Mouse (Mus musculus): ENCODE measurements around the gene Map2k7. TPM values are rescaled to one million over a fixed set of nuclear protein-coding genes. Genes with fewer than 3 reads are reported as not detected.

Gene Map2k7
- 10 to 100 TPM; 68.9 to 69.9 TPM for total RNA-seq (2021)

DNA sequence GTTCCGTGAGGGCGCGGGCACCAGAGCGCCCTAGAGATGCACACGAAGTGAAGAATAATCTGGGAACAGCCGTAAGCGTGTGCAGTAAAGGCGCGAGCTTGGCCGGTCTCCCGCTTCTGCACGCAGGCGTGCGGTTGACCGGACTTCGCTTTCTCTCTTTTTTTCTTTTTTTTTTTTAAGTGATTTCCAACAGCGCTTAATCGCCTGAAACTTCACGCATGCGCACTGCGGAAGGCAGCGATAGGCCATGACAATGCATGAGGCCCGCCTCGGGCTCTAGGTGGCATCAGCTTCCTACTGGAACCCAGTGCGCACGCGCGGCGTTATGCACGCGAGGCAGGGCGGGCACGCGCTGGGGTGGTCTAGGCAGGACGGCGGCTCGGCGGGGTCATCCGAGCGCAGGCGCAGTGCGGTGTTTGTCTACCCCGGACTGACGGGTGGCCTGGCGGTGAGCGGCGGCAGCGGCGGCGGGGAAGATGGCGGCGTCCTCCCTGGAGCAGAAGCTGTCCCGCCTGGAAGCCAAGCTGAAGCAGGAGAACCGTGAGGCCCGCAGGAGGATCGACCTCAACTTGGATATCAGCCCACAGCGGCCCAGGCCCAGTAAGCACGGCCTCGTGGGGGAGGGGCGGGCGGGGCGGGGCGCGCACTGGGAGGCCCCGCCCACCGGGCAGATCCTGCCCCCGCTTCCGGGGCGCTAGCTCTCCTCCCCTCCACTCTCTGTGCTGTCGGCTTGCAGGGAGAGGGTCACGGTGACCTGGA is at the start of gene Map2k7, which contains the start of gene Gm49320:
Gene Map2k7 (plus strand): TSS at position 307 of the 759 bp plus-strand sequence.
Gene Gm49320 (plus strand): TSS at position 432 of the 759 bp plus-strand sequence.
- intact Hi-C loops (cut with DNase I) = loop anchor here (2.0 to 5.0 kb wide), 2 partner anchors 14 to 254 kb away; partner anchors contain the start of genes Cers4 and Snapc2
- peak; percentile 100 for DNase-seq (ENCODE audit: low spot score)

GRCm38 (mm10) chr8:4189031-4189722 is 49.4 kb upstream of the Map2k7 start:
- intact Hi-C loops (cut with DNase I) = no loop called here
- DNase-seq (ENCODE audit: low spot score) = no peak

DNA sequence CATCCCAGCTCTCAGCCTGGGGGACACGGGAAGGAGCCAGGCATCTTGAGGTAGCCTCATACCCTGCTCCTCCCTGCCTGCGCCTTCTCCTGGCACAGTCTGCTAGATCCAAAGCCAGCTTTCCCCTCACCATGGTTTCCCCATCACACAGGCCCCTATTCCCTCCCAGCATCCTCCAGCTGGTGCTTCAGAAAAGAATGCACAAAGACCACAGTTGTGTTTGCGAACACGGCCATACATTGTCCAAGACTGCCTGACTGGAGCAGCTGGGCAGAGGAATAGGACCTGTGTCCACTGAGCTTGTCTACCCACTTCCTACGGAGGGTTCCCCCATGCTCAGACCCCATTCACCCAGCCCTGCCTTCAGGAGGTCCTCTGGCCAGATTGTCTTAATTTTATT is 46.2 kb upstream of the Map2k7 start:
- intact Hi-C loops (cut with DNase I) = loop anchor here (5.0 kb wide), 3 partner anchors 65 to 180 kb away; partner anchors contain the start of gene Ctxn1
- DNase-seq (ENCODE audit: low spot score) = no peak

- intact Hi-C loops (cut with DNase I) = loop anchor here (5.0 kb wide), 3 partner anchors 64 to 179 kb away; partner anchors contain the start of gene Ctxn1
- peak; percentile 58 for DNase-seq (ENCODE audit: low spot score)
These were observed 45.5 kb upstream of the Map2k7 start for GRCm38 (mm10) chr8:4192807-4193587.

DNA sequence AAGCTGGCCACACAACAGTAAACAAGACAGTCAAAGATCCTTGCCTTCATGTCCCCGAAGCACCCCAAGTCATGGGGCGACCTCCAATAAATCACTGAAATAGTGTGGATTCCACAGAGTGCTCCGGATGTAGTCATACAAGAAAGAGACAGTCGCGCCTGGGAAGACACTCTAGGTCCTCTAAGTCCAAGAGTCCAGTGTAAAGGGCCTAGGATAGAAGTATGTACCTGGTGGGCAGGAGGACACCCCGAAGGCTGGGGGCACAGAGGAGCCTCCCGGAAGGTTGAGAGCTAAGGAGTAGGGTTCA is 45.0 kb upstream of the Map2k7 start:
- DNase-seq (ENCODE audit: low spot score) = no peak
- intact Hi-C loops (cut with DNase I) = loop anchor here (5.0 kb wide), 3 partner anchors 64 to 179 kb away; partner anchors contain the start of gene Ctxn1

DNA sequence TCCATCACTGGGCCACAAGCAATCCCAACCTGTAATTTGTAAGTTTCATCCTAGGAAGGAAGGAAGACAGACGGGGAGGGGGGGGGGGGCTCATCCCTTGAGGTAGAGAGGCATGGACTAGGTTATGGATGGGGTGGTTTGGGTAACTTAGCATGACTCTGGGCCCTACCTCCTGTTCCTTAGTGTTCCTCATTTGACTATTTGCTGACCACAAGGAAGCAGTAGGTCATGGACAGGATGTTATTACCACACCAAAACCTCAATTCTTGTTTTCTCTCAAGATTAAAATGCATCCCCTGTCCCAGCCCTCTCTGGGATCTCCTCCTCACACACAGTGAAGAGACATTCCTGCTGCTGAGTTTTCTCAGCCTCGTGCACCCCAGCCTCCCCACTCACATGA is 37.2 kb upstream of the Map2k7 start:
- DNase-seq (ENCODE audit: low spot score) = no peak
- intact Hi-C loops (cut with DNase I) = no loop called here

- intact Hi-C loops (cut with DNase I) = no loop called here
These were observed 33.1 kb upstream of the Map2k7 start for GRCm38 (mm10) chr8:4205246-4206123.

DNA sequence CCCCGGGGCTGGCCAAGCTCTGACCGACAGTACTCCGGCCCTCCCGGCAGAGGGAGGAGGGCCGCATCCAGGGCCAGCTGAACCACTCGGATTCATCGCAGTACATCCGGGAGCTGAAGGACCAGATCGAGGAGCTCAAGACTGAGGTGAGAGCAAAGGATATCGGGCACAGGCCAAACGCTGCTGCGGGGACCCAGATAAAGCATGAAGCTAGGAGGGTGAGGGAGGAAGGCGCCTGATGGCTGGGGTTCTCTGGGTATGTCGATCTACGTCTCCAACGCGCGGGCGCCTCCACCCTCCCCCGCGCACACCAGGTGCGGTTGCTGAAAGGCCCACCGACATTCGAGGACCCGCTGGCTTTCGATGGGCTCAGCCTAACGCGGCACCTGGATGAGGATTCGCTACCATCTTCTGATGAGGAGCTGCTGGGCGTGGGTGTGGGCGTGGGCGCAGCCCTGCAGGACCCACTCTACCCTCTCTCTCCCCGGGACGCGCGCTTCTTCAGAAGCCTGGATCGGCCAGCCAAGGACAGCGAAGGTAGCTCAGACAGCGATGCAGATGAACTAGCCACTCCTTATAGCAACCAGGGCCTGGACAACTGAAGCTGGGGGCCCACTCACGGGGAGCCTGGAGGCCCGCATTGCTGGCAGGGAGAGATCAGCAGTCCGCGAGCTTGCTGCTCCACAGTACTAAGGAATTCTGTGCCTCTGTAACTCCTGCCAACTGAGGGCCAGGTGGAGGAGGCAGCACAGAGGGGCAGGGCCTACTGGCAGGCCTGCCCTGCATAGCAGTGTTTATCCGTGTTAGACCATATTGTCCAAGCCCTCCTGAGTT is 32.1 kb upstream of the Map2k7 start:
- intact Hi-C loops (cut with DNase I) = no loop called here
- no peak for DNase-seq (ENCODE audit: low spot score)

More at GRCm38 (mm10) chr8:4205246-4206123, 33.1 kb upstream of the Map2k7 start:
- DNase-seq (ENCODE audit: low spot score) = no peak

DNA sequence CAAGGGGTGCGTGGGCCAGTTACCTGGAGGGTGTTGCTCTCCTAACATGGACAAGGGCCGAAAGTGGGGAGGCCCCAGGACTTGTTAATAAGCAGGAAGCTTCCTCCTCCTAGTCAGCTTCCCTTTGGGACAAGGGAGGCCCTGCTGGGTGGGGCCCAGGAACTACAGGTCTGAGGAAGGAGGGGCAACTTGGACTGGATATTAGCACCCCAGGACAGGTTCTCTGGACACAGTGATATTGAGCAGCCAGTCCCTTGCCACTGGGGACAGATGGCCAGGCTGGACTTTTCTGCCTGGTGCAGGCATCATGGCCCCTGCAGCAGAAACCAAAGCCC is 31.6 kb upstream of the Map2k7 start:
- no peak for DNase-seq (ENCODE audit: low spot score)
- intact Hi-C loops (cut with DNase I) = no loop called here

- intact Hi-C loops (cut with DNase I) = no loop called here
- DNase-seq (ENCODE audit: low spot score) = no peak
These were observed 27.4 kb upstream of the Map2k7 start for GRCm38 (mm10) chr8:4211097-4211496.

DNA sequence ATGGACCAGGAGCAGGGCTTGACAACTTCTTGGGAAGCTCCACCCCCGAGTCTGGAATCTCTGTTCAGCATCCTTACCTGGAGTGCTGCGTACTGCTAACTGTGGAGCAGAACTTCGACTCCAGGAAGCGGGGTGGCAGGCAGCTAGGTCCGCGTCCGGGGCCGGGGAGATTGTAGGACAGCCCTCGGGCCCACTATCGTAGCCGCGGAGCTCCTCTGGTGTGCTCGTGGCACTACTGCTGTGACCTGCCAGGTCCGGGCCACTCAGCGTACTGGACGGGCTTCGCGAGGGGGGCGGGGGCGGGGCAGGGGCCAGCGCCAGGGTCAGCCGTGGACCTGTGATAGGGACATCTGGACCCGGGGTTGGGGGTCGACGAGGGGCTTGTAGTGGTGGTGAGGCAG is 25.7 kb upstream of the Map2k7 start:
- DNase-seq (ENCODE audit: low spot score) = no peak
- intact Hi-C loops (cut with DNase I) = no loop called here

DNA sequence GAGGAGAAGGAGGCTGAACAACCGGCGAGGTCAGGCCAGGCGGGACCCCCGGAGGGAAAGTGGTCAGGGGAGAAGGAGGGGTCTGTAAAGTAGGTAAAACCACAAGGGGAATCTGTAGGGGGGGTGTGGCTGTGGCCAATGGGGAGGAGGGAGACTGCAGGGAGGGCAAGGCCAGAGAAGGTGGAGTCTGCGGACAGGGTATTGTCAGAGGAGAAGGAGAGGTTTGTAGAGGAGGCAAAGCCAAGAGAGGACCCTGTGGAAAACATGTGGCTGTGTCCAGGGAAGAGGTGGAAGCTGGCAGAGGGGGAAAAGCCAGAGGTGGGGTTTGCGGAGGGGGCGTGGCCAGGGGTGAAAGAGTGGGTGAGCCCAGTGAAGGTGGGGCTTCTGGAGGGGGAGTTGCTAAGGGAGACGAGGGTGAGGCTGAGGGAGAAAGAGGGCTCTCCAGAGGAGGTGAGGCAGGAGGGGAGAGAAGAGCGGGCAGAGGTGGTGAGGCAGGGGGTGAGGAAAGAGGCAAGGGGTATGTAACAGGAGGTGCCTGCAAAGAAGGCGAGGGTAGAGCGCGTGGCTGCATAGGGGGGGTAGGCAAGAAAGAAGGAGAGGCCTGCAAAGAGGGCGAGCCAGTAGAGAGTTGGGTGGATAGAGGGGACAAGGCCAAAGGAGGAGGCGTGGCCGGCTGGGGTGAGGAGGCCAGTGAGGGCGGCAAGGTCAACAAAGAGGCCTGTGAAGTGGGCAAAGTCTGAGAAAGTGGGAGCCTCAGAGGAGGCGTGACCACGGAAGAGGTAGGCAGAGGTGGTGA is 25.1 kb upstream of the Map2k7 start:
- DNase-seq (ENCODE audit: low spot score) = peak; percentile 17

DNA sequence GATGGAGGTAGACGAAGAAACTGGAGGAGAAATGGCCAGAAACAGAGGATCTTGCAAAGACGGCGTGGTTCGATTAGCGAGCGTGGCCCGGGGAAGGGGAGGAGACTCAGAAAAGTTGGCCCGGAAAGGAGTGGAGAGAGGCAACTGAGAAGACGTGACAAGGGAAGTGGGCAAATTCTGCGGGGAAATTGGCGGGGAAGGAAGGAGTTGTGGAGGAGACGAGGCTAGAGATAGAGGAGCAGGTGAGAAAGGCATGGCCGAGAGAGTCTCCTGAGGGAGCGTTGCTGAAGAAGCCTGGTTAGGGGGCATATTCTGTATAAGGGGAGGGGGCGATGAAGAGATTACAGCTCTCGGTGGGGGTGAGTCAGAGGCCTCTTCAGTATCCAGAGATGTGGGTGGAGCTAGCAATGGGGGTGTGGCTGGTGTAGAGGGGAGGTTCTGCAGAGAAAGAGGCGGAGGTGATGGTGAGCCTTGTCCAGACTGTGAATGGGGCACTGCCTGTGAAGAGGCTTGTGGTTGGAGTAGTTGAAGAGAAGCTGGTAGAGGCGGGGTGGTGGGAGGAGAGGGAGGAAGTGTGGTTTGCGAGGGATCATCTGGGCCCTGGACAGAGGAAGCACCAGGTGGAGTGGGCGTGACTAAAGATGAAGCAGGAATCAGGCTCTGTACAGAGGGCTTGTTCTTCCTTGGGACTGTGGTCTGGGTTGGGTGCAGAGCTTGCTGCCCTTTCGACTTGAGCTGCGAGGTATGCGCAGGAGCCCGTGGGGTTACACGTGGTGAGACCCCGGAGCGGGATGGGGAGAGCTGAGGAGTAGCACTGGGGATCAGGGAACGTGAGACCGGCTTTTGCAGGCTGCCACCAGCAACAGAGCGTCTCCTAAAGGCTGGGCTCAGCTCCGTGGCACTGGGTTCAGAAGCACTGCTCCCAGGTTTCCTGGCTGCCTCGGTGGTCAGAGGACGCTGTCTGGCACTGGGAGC is 24.2 kb upstream of the Map2k7 start:
- intact Hi-C loops (cut with DNase I) = no loop called here
- DNase-seq (ENCODE audit: low spot score) = no peak

More for the DNA sequence above, 25.1 kb upstream of the Map2k7 start:
- intact Hi-C loops (cut with DNase I) = no loop called here

DNA sequence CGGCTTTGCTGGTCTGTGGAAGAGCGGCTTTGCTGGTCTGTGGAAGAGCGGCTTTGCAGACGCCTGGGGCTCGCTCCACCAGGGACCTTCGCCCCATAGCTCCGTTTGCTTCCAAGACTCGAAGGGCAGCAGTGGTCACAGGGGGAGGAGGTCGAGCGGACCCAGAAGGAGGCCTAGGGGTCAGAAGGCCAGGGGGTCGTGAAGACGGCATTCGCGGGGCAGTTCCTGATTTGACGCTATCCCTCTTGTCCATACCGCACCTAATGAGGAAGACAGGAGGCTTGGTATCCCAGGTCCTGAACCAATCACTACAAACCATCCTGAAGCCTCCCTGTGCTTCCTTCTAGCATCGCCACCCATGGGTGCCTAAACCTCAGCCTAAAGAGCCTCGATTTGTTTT is 22.2 kb upstream of the Map2k7 start:
- no peak for DNase-seq (ENCODE audit: low spot score)
- intact Hi-C loops (cut with DNase I) = no loop called here

- intact Hi-C loops (cut with DNase I) = no loop called here
- DNase-seq (ENCODE audit: low spot score) = no peak
These were observed 21.5 kb upstream of the Map2k7 start, which contains the start of gene Prr36 for GRCm38 (mm10) chr8:4216791-4217621. Prr36 (minus strand) TSS chr8:4217459.

DNA sequence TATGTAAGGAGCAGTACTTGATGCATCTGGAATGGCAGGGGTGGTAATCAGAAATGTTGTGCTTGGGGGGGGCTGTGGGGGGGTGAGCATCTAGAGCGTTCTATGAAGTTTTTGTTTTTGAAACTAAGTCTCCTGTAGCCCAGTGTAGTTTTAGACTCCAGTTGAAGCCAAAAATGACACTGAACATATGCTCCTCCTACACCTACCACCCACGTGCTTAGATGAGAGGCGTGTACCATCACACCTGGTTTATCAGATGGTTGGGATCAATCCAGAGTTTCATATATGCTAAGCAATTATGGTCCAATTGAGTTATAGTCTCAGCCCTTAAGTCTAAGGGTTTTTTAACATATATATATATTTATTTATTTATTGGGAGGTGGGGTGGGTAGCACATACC is 18.9 kb upstream of the Map2k7 start:
- no peak for DNase-seq (ENCODE audit: low spot score)
- intact Hi-C loops (cut with DNase I) = no loop called here

Data from heart, postnatal 25 days (tissue).